Mouse (Mus musculus) c-Kit-positive CD71-positive TER-119-negative erythroid progenitor cells, embryonic 14.5 days (primary cell): ENCODE measurements around the gene Irf9.

Experiments used
- DNase-seq: peaks from one replicate; pipeline ENCODE4 v3.0.0-alpha.2; 2013; ENCODE audit warnings: low read depth

Irf9 gene

DNA sequence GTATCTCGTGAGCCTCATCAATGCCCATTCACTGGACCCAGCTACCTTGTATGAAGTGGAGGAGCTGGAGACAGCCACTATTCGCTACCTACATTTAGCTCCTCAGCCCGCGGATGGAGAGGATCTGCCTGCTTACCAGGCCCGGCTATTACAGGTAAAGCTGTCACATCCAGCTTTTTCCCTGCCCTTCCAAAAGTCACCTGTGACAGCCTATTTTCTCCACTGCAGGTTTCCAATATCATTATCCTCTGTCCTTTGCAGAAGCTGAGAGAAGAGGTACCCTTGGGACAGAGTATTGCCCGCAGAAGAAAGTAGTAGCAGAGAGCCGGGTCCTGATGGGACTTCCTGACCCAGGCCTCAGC, at the start of gene Irf9:
TSS of gene Irf9 (plus strand) at position 301 of the 362 bp plus-strand sequence.
- no peak for DNase-seq

- DNase-seq: no peak
Observed at GRCm38 (mm10) chr14:55554635-55555034, 48.7 kb upstream of the Irf9 start.

DNA sequence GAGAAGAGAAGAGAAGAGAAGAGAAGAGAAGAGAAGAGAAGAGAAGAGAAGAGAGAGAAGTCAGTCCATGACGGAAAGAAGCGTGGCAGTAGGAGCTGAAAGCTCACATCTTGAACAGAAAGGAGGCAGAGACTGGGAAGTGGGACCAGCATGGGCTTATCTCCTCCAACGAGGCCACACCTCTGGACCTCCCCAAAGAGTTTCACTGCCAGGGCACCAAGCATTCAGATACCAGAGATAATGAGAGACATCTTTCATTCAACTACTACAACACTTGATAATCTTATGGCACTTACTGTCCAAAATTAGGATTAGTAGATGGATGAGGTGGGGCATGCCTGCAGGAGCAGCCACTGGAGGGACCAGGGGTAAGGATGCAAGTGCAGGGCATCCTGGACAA, 47.6 kb upstream of the Irf9 start:
- no peak for DNase-seq

GRCm38 (mm10) chr14:55557003-55557402, 46.4 kb upstream of the Irf9 start:
- peak; percentile 70 for DNase-seq

DNA sequence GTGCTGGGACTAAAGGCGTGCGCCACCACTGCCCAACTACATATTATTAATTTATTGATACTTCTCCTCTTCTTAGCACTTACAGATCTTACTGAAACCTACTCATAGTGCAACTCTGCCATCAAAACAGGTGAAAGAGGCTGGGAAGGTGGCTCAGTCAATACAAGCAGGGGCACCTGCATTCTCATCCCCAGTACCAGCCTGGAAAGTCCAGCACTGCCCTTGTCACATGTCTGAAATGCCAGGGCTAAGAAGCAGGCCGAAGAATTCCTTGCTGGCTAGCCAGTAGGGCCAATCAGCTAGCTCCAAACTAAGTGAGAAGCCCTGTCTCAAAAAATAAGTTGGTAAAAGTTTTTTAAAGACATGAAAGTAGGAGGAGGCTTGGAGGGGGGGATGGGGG, 45.8 kb upstream of the Irf9 start:
- no peak for DNase-seq

- peak; percentile 70 for DNase-seq
Observed at GRCm38 (mm10) chr14:55558740-55559448, 44.5 kb upstream of the Irf9 start.

GRCm38 (mm10) chr14:55559799-55560201, 43.6 kb upstream of the Irf9 start, which contains the start of gene Dcaf11:
Gene Dcaf11 (plus strand): TSS chr14:55560006.
- peak; percentile 78 for DNase-seq

DNA sequence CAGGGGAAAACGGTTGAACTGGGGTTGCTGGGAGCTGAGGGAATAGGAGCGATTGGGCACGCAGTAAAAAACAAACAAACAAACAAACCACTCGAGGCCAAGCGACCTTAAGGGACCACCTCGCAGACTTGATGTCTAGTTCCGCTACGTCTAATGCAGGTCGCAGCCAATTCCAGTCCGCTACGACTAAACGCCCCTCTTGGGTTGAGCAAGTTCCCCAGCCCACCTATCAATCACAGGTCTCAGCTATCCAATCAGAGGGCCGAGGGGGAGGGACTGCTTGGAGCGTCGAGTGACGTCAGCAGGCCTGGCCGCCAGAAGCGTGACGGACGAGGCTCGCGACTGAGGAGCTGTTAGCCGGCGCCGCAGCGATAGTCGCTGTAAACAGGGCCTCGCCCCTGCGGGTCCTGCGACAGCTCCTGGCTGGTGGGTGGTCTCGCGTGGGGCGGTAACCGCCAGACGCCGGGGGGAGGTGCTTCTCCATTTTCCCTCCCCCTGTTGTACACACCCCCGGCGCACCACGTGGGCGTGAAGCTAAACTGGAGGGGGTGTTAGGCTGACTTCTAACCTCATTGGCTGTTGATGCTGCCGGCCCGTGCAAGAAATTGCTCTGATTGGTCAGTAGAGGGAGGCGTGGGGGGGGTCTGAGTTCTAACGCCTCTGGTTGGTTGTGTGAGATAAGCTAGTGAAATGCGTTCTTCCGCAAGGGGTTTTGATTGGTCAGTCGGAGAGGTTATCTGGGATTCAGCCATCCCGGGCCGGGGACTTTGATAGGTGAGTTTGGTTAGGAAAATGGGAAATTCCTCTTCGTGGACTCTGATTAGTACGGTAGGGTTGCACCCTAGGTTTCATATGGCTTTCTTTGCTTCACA, 42.9 kb upstream of the Irf9 start, which contains the start of gene A730061H03Rik:
TSS of gene A730061H03Rik (minus strand) at position 205 of the 872 bp plus-strand sequence.
- DNase-seq: peak; percentile 98

GRCm38 (mm10) chr14:55561860-55562259, 41.5 kb upstream of the Irf9 start:
- DNase-seq: no peak

DNA sequence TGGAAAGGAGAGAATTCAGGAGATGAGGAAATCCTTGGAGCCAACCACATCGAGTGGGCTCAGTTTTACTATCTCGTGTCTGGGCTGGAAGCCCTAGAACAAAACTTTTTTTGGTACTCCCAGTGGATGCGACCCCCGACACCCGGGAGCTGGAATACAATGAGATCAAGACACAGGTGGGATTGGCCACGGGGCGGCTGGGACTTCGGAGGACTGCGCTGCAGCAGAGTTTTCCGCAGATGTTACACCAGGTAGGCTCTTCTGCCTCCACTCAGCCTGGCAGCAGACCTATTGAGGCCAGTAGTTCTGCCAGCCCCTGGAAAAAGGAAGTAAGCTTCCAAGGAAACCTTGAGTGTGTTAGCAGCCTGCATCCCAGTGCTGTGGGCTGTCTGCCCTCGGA, 40.1 kb upstream of the Irf9 start:
- no peak for DNase-seq

- DNase-seq: no peak
Observed at GRCm38 (mm10) chr14:55565748-55566147, 37.6 kb upstream of the Irf9 start.

DNA sequence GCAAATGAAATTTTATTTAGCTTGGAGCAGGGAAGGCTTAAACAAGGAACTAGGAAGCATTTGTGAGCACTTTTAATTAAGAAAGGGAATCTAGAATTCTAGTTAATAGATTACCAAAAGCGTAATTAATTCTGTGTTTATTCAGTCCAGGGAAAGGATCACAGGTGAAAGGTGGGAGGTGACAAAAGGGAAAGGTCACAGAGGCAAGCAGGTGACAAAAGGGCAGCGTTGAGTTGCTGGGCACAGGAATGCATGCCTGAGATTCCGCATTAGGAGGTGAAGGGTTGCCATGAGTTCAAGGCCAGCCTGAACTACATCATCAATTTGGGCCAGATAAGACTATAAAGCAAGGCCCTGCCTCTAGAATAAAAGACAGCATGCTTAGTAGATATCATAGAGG, 35.9 kb upstream of the Irf9 start:
- DNase-seq: no peak

- no peak for DNase-seq
Observed at GRCm38 (mm10) chr14:55570588-55570987, 32.8 kb upstream of the Irf9 start.

- DNase-seq: no peak
Observed at GRCm38 (mm10) chr14:55571760-55572159, 31.6 kb upstream of the Irf9 start.

GRCm38 (mm10) chr14:55575302-55575701, 28.1 kb upstream of the Irf9 start, which contains the start of gene Fitm1:
Gene Fitm1 (plus strand): TSS chr14:55575617.
- DNase-seq: no peak

DNA sequence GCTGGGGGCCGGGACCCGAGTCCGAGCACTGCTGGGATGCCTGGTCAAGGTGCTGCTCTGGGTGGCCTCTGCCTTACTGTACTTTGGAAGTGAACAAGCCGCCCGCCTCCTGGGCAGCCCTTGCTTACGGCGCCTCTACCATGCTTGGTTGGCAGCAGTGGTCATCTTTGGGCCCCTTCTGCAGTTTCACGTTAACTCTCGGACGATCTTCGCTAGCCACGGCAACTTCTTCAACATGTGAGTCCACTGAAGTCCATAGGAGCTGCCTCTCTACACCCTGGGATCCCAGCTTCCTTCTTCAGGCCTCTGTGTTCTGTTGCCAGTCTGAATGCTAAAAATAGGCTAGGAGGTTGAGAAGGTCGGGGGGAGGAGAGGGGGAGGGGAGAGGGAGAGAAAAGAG, 27.7 kb upstream of the Irf9 start:
- DNase-seq: no peak

DNA sequence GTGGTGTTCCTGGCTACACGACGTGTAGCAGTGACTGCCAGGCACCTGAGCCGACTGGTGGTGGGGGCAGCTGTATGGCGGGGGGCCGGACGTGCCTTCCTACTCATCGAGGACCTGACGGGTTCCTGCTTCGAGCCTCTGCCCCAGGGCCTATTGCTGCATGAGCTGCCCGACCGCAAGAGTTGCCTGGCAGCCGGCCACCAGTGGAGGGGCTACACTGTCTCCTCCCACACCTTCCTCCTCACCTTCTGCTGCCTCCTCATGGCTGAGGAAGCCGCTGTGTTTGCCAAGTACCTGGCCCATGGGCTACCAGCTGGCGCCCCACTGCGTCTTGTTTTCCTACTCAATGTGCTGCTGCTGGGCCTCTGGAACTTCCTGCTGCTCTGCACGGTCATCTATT, 27.0 kb upstream of the Irf9 start:
- no peak for DNase-seq

- peak; percentile 40 for DNase-seq
Observed at GRCm38 (mm10) chr14:55577871-55578667, 25.3 kb upstream of the Irf9 start, which contains the start of gene Psme1. Gene Psme1 (plus strand): TSS chr14:55578123.

DNA sequence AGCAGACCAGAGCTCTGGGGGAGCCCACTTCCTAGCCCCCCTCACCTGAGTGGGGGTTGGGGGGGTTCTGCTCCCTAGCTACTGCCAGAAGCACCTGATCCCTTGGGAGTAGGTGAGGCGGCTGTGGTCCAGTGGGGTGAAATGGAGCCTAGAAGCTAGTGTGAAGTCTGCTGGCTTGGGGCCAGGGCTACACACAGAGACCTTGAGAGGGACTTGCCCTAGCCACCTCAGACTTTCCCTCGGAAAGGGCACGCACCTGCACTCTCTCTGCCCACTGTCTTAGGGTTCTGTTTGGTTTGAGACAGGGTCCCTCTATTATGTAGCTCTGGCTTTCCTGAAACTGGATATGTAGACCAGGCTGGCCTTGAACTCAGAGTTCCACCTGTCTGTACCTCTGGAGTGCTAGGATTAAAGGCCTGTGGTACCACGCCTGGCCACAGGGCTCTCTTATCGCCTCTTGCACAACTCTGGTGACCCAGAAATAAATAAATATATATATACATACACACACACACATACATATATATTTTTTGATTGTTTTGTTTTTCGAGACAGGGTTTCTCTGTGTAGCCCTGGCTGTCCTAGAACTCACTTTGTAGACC, 24.6 kb upstream of the Irf9 start:
- DNase-seq: no peak

GRCm38 (mm10) chr14:55579511-55580496, 23.6 kb upstream of the Irf9 start:
- no peak for DNase-seq

GRCm38 (mm10) chr14:55580731-55581130, 22.6 kb upstream of the Irf9 start:
- no peak for DNase-seq
